Mouse (Mus musculus) MEL (cell line): ENCODE measurements around the gene Rundc3a. TPM values are rescaled to one million over a fixed set of nuclear protein-coding genes. Genes with fewer than 3 reads are reported as not detected.

Source experiments
- DNase-seq: peaks from one replicate; pipeline ENCODE4 v3.0.0; 2011; ENCODE audit warnings: low read depth, low spot score
- H3K27ac ChIP-seq: 2 replicates; pipeline ENCODE4 v1.5.1; 2012; ENCODE audit warnings: low read depth, mild to moderate bottlenecking, control low read depth, low read length, moderate library complexity; ENCODE audit not compliant: control insufficient read depth
- H3K27me3 ChIP-seq, 2 experiments: fragments of 150-350 bp in 1 of 2; sonication (generic) in 1 of 2; 2 replicates each; pipeline ENCODE4 v1.6.1; 2012; ENCODE audit warnings: low read length in 2 of 2, mild to moderate bottlenecking in 2 of 2, improper control_type of control experiment in 1 of 2, moderate library complexity in 1 of 2; ENCODE audit not compliant: insufficient read depth in 2 of 2, control insufficient read depth in 1 of 2
- H3K36me3 ChIP-seq, 2 experiments: 2 replicates each; pipeline ENCODE4 v1.6.1; 2012 to 2014; ENCODE audit warnings: low read length in 2 of 2, improper control_type of control experiment in 1 of 2, inconsistent platforms in 1 of 2, mild to moderate bottlenecking in 1 of 2; ENCODE audit not compliant: insufficient read depth in 2 of 2, control insufficient read depth in 1 of 2
- H3K4me1 ChIP-seq, 2 experiments: fragments of 150-350 bp in 1 of 2; sonication (generic) in 1 of 2; 2 replicates each; pipeline ENCODE4 v1.6.1; 2012; ENCODE audit warnings: low read length in 2 of 2, improper control_type of control experiment in 1 of 2, mild to moderate bottlenecking in 1 of 2; ENCODE audit not compliant: insufficient read depth in 2 of 2, control insufficient read depth in 1 of 2
- H3K4me3 ChIP-seq, 2 experiments: fragments of 150-350 bp in 1 of 2; sonication (generic) in 1 of 2; 2 replicates each; pipeline ENCODE4 v1.5.1; 2012; ENCODE audit warnings: low read depth in 2 of 2, low read length in 2 of 2, mild to moderate bottlenecking in 2 of 2, moderate library complexity in 2 of 2, control low read depth in 1 of 2, improper control_type of control experiment in 1 of 2; ENCODE audit not compliant: control insufficient read depth in 1 of 2, insufficient read depth in 1 of 2
- H3K79me2 ChIP-seq: 2 replicates; pipeline ENCODE4 v1.6.1; 2012; ENCODE audit warnings: mild to moderate bottlenecking, low read length, moderate library complexity; ENCODE audit not compliant: control insufficient read depth, poor library complexity, insufficient read depth
- H3K9ac ChIP-seq: 2 replicates; pipeline ENCODE4 v1.6.1; 2012; ENCODE audit warnings: low read depth, mild to moderate bottlenecking, control low read depth, low read length, moderate library complexity; ENCODE audit not compliant: control insufficient read depth, poor library complexity, severe bottlenecking
- H3K9me3 ChIP-seq: fragments of 150-350 bp; sonication (generic); replicated peaks from 2 replicates; pipeline ENCODE4 v1.6.1; 2012; ENCODE audit warnings: mild to moderate bottlenecking, low read length, improper control_type of control experiment, moderate library complexity; ENCODE audit not compliant: insufficient read depth
- CHD1 ChIP-seq: IDR thresholded peaks from 2 replicates; pipeline ENCODE4 v1.6.1; 2012; ENCODE audit warnings: low read depth, mild to moderate bottlenecking, inconsistent platforms, low read length, improper control_type of control experiment
- CTCF ChIP-seq, 3 experiments: IDR thresholded peaks in 2 of 3; conservative IDR thresholded peaks in 1 of 3; 2 replicates each; pipeline ENCODE4 v1.5.1; 2011 to 2012; ENCODE audit warnings: low read length in 3 of 3, low read depth in 2 of 3, mild to moderate bottlenecking in 2 of 3, improper control_type of control experiment in 1 of 3, inconsistent platforms in 1 of 3, mixed read lengths in 1 of 3, moderate library complexity in 1 of 3; ENCODE audit not compliant: control insufficient read depth in 1 of 3, insufficient read depth in 1 of 3, poor library complexity in 1 of 3, severe bottlenecking in 1 of 3
- EP300 ChIP-seq, 2 experiments: IDR thresholded peaks; 2 replicates each; pipeline ENCODE4 v1.6.1; 2011; ENCODE audit warnings: improper control_type of control experiment in 2 of 2, low read length in 2 of 2, low read depth in 1 of 2, mild to moderate bottlenecking in 1 of 2
- ETS1 ChIP-seq: IDR thresholded peaks from 2 replicates; pipeline ENCODE4 v1.6.1; 2012; ENCODE audit warnings: low read depth, mild to moderate bottlenecking, inconsistent platforms, low read length, improper control_type of control experiment, moderate library complexity
- KAT2A ChIP-seq: conservative IDR thresholded peaks from 2 replicates; pipeline ENCODE4 v1.6.1; 2012; ENCODE audit warnings: low read depth, low read length, improper control_type of control experiment, inconsistent platforms
- MAZ ChIP-seq: IDR thresholded peaks from 2 replicates; pipeline ENCODE4 v1.6.1; 2012; ENCODE audit warnings: low read depth, mild to moderate bottlenecking, inconsistent platforms, low read length, improper control_type of control experiment
- MEF2A ChIP-seq: IDR thresholded peaks from 2 replicates; pipeline ENCODE4 v1.6.1; 2014; ENCODE audit warnings: low read depth, mild to moderate bottlenecking, inconsistent platforms, low read length, improper control_type of control experiment; ENCODE audit not compliant: poor library complexity, insufficient replicate concordance, severe bottlenecking; ENCODE audit errors: extremely low read depth
- MYB ChIP-seq: IDR thresholded peaks from 2 replicates; pipeline ENCODE4 v1.6.1; 2011; ENCODE audit warnings: mild to moderate bottlenecking, low read depth, low read length, improper control_type of control experiment
- MYC ChIP-seq: IDR thresholded peaks from 2 replicates; pipeline ENCODE4 v1.6.1; 2011; ENCODE audit warnings: low read depth, mild to moderate bottlenecking, low read length, improper control_type of control experiment, moderate library complexity
- NELFE ChIP-seq: IDR thresholded peaks from 2 replicates; pipeline ENCODE4 v1.6.1; 2011; ENCODE audit warnings: low read depth, low read length, improper control_type of control experiment
- NRF1 ChIP-seq: IDR thresholded peaks from 2 replicates; pipeline ENCODE4 v1.6.1; 2014; ENCODE audit warnings: low read depth, mild to moderate bottlenecking, inconsistent platforms, low read length, improper control_type of control experiment, moderate library complexity; ENCODE audit not compliant: poor library complexity, insufficient read depth, severe bottlenecking
- POLR2AphosphoS2 ChIP-seq: IDR thresholded peaks from 2 replicates; pipeline ENCODE4 v1.6.1; 2011; ENCODE audit warnings: low read length, improper control_type of control experiment
- RAD21 ChIP-seq: IDR thresholded peaks from 2 replicates; pipeline ENCODE4 v1.6.1; 2011; ENCODE audit warnings: mild to moderate bottlenecking, low read depth, low read length, improper control_type of control experiment
- RCOR1 ChIP-seq: IDR thresholded peaks from 2 replicates; pipeline ENCODE4 v1.6.1; 2012; ENCODE audit warnings: low read depth, mild to moderate bottlenecking, inconsistent platforms, low read length, improper control_type of control experiment
- SMC3 ChIP-seq: IDR thresholded peaks from 2 replicates; pipeline ENCODE4 v1.6.1; 2011; ENCODE audit warnings: low read depth, low read length, improper control_type of control experiment
- TAL1 ChIP-seq: IDR thresholded peaks from 2 replicates; pipeline ENCODE4 v1.6.1; 2012; ENCODE audit warnings: mild to moderate bottlenecking, inconsistent platforms, low read length, moderate library complexity, mixed read lengths
- TCF12 ChIP-seq: IDR thresholded peaks from 2 replicates; pipeline ENCODE4 v1.6.1; 2014; ENCODE audit warnings: low read depth, mild to moderate bottlenecking, inconsistent platforms, low read length, improper control_type of control experiment, moderate library complexity
- polyA plus RNA-seq, 2 experiments: library from polyadenylated mRNA; stranded (reverse) in 1 of 2; unstranded in 1 of 2; fragments of >175 nt in 1 of 2; fragments of >200 nt in 1 of 2; gene quantifications; 2 replicates each; pipeline versions ENCODE4 v1.2.1 to v1.2.4; 2012; ENCODE audit warnings: low replicate concordance in 2 of 2, low read depth in 1 of 2; ENCODE audit not compliant: insufficient read length in 2 of 2, insufficient read depth in 1 of 2, missing spikeins in 1 of 2
- total RNA-seq: library from RNA; depleted of rRNA; stranded (reverse); fragments of 300-350 nt; gene quantifications from 2 replicates; pipeline ENCODE4 v1.2.3, GENCODE M21; 2012; rRNA removed

The Rundc3a gene
- 0.39 and 0.42 TPM in 2 replicates for total RNA-seq
- 1 to 10 TPM in 1 of 2 experiments, not detected in 1; 2.1 TPM for polyA plus RNA-seq

- H3K27me3 ChIP-seq: peaks cover 9 to 23% of the 10 kb centered on the region in 2 experiments
- H3K4me1 ChIP-seq: no peaks in the 10 kb centered on the region
- DNase-seq: no peak
- no peak for TF ChIP-seq NRF1
- TF ChIP-seq POLR2AphosphoS2: no peak
- TF ChIP-seq NELFE: no peak
- TF ChIP-seq RCOR1: no peak
- no peak for TF ChIP-seq MYC
- no peak for TF ChIP-seq CTCF (IDR thresholded peaks at IDR 0.05 in 2 of 3, conservative IDR thresholded peaks at IDR 0.05 in 1 of 3; ENCODE audit: control insufficient read depth in 1 of 3, insufficient read depth in 1 of 3, low read depth in 2 of 3, low read length in 3 of 3, poor library complexity in 1 of 3, severe bottlenecking in 1 of 3)
- TF ChIP-seq MAZ: no peak
- no peak for TF ChIP-seq TAL1
- no peak for TF ChIP-seq TCF12
- H3K9me3 ChIP-seq: no peaks in the 10 kb centered on the region
- H3K36me3 ChIP-seq: no peaks in the 10 kb centered on the region
- H3K4me3 ChIP-seq: no peak within 1 kb of the TSS
- no peak within 1 kb of the TSS for H3K9ac ChIP-seq
- H3K27ac ChIP-seq: no peak within 1 kb of the TSS
- no peaks in the 10 kb centered on the region for H3K79me2 ChIP-seq
Observed at GRCm38 (mm10) chr11:102393238-102393634, at the start of gene Rundc3a. Gene Rundc3a, plus strand, starts transcription at chr11:102393403.

DNA sequence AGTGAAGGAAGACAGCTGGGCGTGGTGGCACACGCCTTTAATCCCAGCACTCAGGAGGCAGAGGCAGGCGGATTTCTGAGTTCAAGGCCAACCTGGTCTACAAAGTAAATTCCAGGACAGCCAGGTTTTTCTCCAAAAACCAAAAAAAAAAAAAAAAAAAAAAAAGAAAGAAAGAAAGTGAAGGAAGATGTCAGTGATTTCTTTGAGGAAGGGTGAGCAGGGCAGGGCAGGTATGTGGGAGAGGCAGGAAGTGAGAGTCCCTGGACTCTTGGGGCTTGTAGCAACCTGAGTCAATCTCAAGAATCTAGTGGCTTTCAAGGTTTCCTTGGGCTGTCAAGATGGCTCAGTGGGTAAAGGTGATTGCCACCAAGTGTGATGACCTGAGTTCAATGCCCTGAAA is 48.7 kb upstream of the Rundc3a start:
- no peak overlapping the region for H3K27ac ChIP-seq
- DNase-seq: no peak
- H3K9ac ChIP-seq: no peak overlapping the region
- no peak overlapping the region for H3K4me3 ChIP-seq
- no peaks in the 10 kb centered on the region for H3K79me2 ChIP-seq
- TF ChIP-seq CHD1: no peak
- TF ChIP-seq MEF2A: no peak
- no peak for TF ChIP-seq MYB
- TF ChIP-seq TCF12: no peak
- TF ChIP-seq RAD21: no peak
- TF ChIP-seq MYC: no peak
- TF ChIP-seq ETS1: no peak
- TF ChIP-seq NRF1: no peak
- TF ChIP-seq EP300 (IDR thresholded peaks at IDR 0.05; ENCODE audit: low read depth in 1 of 2, low read length in 2 of 2): no peak
- TF ChIP-seq KAT2A: no peak
- TF ChIP-seq SMC3: no peak
- TF ChIP-seq, all 39 proteins: peak for 0
- Histone ChIP-seq H3K36me3 (no peaks in the 10 kb centered on the region), H3K9me3 (no peaks in the 10 kb centered on the region), H3K4me1 (peaks cover 0 to 2% of the 10 kb centered on the region in 2 experiments; a peak in 1 of 4 replicates), H3K27me3 (peaks cover 4% of the 10 kb centered on the region in 2 experiments)
